Mouse (Mus musculus): ENCODE data around the gene Slc2a3.
"Not testable (repeated sequence)": the region's sequence is repeated elsewhere in the genome, so short reads cannot be mapped to it uniquely, and the experiment has no call there.

Slc2a3 gene

DNA sequence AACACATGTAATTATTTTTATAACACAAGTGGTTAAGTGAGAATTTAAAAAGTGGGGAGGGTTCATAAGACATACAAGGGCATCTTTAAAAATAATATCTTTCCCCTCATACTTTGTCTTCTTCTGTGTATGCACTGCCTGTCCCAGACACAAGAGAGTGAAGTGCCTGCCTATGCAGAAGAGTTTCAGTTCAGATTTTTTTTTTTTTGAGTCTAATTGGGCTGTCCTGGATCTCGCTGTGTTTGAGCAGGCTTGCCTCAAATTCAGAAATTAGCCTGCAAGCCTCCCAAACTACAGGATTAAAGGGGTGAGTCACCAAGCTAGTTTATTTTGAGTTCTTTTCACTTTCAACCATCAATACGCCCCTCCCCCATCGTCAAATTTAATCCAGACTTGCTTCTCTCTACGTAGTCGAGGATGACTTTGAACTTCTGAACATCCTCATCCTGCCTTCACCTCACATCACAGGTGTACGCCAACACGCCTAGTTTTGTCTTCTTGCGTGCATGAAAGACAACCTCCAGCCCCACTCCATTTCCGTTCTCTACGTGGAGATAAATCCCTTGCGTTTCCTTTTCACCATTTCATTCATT is 8.7 kb upstream of the Slc2a3 start:
- no peak for DNase-seq (ENCODE audit: low spot score)

DNA sequence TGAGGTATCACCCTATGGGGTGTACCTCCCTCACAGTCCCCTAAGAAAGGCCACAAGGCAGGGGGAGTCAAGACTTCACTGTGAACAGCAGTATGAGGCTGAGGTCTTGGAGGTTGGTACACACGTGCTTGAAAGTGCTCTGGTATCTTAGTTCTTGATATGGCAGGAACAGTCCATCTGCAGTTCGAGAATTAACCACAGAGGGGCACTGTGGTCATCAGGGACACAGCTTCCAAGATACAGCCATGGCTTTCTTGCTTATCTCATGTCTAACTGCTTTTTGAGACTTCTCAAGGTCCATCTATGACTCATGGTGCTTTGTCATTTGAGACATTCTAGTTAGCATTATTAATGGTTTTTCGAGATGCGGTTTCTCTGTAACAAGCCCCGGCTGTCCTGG is 3.0 kb upstream of the Slc2a3 start:
- DNase-seq (ENCODE audit: low spot score), result peak; percentile 67

DNA sequence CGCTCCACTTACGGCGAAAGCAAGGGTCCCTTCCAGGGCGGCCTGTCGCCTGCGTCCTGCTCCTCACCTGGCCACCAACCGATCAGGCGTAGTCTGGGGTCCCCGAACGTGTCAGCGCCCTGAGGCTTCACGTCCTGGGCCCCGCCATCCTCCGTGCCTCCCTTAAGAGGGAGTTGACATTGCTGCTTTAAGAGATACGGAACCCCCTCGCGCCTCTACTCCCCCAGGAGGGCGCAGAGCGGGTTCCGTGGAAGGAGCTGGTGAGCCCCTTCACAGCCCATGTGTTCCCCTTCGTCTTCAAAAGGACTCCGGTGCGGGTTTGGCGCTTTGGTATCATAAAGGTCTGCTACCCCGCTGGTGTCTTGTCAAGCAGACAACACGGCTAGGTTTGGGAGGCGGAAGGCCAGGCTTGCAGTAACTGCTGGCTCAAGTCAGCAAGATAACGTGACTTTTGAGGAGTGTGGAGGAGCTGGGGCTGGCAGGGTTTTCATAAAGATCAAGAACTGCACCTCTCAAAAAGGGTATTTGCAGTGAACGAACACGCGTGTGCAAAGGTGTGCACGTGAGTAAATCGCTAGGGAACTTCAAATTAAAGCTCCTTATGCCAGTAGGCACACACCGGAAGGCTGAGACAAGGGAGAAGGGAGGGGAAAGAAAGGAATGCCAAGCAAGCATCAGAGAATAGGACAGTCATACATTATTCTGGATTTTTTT is 518 bp upstream of the Slc2a3 start:
- DNase-seq (ENCODE audit: low spot score), result peak; percentile 39

DNA sequence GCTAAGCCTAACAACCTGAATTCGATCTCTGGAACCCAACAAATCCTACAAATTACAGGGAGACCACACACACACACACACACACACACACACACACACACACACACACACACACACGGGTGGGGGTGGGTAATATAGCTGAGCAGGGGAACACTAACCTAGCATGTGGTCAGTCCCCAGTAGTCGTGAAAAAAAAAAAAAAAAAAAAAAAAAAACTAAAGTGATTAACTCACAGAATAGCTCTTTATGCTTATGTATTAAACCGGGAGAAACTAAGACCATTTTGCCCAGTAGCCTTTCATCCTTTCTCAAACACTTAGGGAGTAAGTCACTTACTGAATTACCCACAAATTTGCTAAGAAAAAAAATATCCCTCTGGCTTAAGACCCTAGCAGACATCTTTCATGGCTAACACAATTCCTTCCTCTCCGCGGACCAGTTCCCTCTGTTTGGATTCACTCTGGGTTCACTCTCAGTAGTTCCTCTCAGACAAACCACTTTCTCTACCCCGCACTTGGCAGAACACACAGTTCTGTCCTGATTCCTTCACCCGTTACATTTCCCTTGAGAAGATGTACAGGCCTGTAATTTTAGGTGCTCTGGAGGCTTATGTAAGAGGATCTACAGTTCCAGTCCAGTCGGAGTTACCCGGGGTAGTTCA is 670 bp downstream of the Slc2a3 start:
- no peak for DNase-seq (ENCODE audit: low spot score)

DNA sequence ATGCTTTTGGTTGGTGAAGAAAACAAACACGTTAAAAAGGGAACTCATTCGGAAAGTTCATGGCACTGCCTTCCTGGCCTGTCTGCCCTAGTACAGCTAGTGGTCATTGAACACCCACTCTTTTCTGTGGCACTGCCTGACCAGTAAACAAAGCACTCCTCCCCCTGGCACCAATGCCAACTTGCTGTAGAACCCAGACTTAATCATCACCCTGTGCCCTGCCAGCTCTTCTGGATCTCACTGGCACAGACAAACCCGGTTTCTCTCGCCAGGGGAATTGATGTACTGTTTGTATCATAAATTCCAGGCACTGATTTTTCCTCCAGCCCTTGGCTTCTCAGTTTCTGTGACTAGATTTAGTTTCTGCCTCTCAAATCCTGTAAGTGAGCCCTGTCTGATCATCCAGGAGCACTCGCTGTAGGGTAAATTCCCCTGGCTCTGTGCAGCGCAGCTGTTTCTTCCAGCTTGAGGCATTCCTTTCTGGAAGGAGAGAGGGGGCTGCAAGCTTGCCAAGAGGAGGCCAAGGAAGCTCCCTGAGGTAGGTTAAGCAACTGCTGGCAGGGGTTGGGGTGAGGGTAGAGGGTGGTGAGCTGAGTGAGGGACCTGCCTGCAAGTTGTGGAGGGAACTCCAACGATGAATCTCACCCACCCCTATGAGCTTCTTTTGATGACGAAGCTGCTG is 6.0 kb downstream of the Slc2a3 start:
- DNase-seq (ENCODE audit: low spot score), result peak; percentile 24

DNA sequence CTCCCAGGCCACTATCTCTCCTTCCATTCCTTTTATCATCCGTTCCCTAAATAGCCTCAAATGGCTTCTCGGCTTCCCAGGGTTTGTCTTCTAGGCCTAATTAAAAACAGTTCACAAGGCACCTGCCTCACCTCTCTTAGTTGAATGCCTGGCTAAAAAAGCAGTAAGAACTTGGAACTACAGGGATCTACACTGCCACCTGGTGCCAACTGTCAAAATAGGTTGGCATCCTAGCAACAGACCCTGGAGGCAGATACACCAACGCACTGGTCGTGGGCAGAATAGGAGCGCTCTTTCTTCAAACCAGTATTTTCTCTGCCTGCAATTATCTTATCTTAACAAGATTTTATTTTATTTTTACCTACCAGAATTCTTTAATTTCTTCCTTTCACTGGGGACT is 15.2 kb downstream of the Slc2a3 start:
- peak; percentile 36 for DNase-seq (ENCODE audit: low spot score)

DNA sequence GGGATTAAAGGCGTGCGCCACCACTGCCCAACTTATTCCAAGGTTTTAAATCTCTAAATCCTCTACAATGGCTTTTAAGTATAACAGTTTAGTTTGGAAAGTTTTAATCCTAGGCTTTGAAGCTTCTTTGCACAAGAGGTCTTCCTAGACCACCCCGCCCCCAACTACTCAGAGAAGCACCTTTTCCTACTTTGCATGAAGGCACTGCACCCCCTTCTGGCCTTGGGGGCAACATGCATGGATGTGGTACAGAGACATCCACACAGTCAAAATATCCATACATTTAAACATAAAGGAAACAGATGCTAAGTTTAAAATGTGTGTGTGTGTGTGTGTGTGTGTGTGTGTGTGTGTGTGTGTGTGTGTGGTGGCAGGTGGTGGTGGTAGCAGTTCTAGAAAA is 16.6 kb downstream of the Slc2a3 start:
- no peak for DNase-seq (ENCODE audit: low spot score)

DNA sequence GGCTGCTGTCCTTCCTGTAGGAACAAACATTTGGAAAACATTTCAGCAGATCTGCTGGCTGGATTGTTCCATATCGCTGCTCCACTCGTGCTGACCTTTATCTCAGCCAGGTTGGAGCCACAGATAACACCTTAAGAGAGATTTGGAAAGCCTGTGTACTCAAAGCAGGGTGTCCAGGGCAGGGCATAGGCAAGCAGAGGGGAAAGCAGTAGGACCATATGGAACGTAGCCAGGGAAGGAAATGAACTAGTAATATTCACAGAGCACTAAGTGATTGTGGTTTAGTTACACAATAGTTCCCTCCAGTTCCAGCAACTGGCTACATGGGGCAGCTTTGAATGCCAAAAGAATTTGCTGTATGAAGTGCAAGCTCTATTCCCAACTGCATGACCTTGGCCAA is 19.3 kb downstream of the Slc2a3 start:
- no peak for DNase-seq (ENCODE audit: low spot score)

DNA sequence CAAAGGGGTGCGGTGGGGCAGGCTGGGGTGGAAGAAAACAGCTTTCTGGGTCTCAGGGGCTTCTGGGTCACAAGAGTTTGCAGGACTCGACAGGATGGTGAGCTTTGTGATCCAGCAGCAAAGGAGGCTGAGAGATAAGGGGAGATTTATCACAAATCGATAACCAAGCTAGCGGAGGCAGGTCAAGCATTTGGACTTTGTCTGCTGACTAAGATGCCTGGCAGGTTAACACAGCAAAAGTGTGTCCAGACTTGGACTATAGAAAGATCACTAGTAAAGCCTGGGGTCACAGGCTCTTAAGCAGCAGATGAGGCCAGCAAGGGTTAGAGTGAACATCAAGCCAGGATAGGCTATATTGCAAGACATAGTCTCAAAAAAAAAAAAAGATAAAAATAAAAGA is 20.3 kb downstream of the Slc2a3 start:
- DNase-seq (ENCODE audit: low spot score), result no peak

DNA sequence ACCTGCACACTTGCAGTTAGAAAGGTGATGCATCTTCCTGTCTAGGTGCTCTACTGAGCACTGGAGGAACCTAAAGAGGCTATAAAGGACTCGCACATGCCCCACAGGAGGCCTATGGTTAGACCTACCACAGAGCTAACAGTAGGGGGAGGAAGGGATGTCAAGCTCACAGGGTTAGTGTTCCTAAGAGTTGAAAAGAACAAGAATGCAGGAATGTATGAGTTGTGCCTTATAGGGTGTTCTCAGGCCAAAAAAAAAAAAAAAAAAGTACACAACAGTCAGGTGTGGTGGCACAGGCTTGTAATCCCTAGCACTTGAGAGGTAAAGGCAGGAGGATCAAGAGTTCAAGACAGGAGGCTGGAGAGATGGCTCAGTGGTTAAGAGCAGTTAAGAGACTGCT is 21.5 kb downstream of the Slc2a3 start:
- DNase-seq (ENCODE audit: low spot score), result no peak

DNA sequence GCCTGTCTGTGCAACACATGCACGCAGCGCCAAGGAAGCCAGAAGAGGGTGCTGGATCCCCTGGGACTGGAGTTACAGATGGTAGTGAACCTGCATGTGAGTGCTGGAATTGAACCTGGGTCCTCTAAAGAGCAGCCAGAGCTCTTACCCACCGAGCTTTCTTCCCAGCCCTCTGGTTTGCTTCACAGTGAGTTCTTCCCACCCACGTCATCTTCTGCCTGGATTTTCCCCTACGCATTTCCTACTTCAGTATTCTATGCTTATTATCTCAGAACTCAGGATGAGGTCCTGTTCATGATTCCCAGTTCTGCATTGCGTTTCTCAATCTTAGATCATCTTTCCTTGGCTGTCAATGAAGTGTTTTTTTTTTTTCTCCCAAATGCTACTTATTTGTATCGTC is 25.4 kb downstream of the Slc2a3 start:
- DNase-seq (ENCODE audit: low spot score), result no peak

DNA sequence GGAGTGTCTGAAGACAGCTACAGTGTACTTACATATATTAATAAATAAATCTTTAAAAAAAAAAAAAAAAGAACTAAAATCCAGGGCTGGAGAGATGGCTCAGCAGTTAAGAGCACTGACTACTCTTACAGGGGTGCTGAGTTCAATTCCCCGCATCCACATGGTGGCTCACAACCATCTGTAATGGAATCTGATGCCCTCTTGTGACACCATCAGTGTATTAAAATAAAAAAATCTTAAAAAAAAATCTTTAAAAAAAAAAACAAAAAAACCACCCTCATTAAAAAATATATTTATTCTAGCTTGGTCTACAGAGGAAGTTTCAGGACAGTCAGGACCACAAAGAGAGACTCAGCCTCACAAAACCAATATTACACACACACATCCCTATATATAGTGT is 27.1 kb downstream of the Slc2a3 start:
- DNase-seq (ENCODE audit: low spot score), result no peak

DNA sequence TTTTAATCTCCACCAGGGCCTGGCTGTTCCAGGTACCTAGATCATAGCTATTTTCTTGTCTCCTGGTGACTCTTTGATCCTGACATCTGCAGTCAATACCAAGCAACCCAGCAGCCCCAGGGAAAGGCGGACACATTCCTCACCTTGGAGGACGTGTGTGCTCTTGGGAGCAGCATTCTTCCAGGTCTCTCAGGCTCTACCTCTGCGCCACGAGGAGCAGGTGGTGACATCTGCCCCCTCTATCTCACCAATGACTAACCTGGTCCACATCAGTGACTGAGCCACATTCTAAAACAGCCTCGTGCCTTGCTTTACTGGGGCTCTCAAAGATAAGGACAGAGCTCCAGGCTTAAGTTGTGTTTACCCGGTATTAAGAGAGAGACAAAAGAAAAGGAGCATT is 28.7 kb downstream of the Slc2a3 start:
- DNase-seq (ENCODE audit: low spot score), result no peak

DNA sequence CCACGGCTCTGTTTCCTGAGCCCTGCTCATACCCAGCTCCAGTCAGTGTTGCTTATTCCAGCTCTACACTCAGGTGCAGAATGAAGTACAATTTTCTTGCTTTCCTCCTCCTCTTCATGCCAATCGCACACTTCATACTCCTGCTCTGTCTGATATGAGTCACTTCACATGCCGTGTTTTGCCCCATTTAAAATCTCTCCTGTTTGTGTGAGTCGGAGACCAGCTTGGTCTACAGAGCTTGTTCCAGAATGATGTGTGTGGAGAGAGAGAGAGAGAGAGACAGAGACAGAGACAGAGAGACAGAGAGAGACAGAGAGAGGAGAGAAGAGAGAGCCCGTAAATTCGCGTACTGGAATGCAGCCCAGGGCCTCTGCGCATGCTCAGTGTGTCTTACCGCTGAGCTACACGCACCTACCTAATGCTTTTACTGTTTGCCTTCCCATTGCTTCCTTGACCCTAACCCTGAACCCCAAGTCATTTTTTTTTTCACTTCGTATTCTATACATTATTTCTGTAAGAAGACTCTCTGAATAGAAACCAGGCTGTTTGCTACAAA is 30.6 kb downstream of the Slc2a3 start:
- no peak for DNase-seq (ENCODE audit: low spot score)

DNA sequence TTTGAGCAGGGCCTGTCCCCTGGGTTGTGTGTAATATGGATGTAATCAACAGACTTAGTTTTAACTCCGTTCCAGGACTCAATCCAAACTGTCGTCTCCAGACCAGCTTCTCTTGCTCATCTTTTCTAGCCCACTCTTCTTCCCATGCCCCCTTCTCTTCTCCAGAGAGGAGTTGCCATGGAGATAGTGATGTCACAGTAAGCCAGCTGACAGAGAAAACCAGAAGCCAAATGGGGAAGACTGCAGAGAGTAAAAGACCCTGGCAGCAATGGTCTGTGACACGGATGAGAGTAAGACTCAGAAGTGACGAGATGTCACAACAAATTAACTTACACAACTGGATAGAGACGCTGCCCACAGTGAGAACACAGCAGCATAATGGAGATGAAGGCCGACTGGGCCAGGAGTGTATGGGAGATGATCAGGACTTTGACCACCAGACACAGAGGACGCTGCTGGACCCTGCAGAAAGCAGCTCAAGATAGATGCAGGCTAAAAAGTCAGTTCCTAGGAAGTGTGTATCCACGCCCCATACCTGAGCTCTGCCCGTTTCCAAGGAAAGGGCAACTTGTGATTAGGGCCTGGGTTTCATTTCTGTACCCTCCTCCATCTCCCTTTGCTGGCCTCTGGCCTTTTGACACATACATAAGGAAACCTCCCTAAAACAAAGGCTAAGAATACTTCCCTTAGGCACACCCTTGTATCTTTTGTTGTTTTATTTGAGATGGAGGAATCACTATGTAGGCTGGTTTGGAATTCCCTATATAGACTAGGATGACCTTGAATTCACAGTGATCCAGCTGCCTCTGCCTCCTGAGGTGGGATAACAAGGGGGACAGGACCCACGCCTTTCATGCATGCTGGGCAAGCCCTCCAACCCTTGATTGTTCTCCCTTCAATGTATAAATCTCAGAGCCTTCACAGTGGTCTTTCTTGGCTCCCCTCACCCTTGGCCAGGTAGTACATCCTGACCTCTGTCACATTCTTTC is 31.4 kb downstream of the Slc2a3 start:
- DNase-seq (ENCODE audit: low spot score), result no peak

DNA sequence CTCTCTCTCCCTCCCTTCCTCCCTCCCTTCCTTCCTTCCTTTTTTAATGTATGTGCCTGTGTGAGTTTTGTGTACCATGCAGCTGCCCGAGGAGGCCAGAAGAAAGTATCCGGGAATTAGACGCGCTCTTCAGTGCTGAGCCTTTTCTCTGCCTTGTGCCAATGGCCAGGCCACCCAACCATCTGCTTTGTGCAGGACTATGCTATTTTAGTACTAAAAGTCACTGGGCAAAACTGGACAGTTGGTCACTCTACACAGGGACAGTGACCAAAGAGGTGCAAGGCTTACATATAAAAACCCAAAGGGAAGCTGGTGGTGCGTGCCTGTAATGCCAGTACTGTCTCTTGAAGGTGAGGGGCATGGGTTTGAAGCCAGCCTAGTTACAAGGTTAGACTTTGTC is 33.2 kb downstream of the Slc2a3 start:
- no peak for DNase-seq (ENCODE audit: low spot score)

DNA sequence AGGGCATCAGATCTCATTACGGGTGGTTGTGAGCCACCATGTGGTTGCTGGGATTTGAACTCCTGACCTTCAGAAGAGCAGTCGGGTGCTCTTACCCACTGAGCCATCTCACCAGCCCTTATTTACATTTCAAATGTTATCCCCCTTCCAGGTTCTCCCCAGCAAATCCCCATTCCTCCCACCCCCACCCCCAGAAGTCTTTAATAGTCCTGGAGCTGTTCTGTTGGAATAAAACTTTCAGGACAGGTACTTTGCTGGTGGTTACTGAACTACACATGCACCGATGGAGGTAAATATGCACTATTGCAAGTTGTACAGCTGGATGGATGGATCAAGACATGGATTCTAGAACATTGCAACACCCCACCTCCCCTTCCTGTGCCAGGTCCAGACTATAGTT is 34.4 kb downstream of the Slc2a3 start:
- not testable (repeated sequence) for DNase-seq (ENCODE audit: low spot score)

DNA sequence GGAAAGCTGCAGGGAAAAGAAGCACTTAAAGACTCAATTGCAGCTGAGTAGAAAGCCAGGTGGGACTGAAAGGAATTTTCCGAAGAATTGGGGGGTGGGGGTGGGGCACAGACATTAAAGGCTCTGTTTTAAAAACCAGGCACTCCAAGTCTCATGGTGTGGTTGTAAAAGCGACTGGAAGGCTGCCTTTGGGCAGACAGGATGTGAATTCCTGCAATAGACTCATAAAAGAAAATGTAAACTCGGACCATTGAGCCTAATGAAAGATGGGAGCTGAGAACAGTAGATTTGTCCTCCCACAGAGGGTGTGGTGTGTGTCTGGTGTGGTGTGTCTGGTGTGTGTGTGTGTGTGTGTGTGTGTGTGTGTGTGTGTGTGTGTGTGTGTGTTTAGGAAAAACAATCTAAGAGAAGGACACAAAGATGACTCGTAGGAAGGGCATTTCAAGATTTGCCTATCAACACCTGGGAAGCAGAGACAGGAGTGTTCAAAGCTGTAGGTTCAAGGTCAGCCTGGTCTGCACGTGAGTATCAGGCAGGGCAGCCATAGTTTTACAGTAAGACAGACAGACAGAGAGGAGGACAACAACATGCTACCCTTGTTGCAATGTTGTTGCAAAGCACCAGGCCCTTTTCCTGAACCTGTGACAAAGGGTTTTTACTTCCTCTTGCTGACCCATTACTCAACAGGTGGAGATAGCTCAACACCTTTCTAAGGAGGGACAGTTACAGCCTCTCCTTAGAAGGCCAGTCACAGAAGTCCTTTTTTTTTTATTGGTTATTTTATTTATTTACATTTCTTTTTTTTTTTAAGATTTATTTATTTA is 35.1 kb downstream of the Slc2a3 start:
- DNase-seq (ENCODE audit: low spot score), result no peak

DNA sequence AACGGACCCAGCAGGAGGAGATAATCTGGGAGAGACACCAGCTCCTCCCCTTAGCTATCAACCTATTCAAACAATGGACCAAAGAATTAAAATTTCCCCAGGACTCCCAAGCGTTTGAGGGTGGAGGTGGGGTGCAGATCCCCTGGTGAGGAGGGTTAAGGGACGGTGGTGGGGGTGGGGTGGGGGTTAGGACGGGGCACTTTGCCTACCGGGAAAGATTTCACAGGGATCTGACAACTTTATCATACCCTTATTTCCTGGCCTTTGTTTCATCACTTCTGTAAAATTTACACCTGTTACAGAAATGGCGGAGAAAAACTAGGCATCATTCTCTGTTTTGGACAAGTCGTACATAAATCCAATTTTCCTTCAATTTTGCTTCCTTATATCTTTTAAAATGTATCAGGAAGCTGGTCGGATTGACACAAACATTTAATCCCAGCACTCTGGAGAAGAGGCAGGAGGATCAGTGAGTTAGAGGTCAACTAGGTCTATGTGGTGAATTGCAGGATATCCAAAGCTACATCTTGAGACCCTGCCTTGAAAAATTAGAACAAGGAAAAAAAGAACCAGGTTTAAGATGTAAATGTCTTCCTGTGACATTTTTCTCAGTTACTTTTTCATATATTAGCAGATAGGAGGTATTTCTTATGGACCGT is 36.0 kb downstream of the Slc2a3 start:
- no peak for DNase-seq (ENCODE audit: low spot score)

All from ovary, postnatal 36 days (tissue).